Mouse (Mus musculus) spleen, adult 2 months (tissue): ENCODE measurements around the gene Htr5a. TPM values are rescaled to one million over a fixed set of nuclear protein-coding genes. Genes with fewer than 3 reads are reported as not detected.

Source experiments
- DNase-seq, 2 experiments: peaks; one replicate each; pipeline versions ENCODE4 v3.0.0 to v3.0.0-alpha.2; 2012 to 2021; ENCODE audit warnings: low spot score in 2 of 2, low read depth in 1 of 2
- H3K27ac ChIP-seq: fragments of 200-500 bp; 2 replicates; pipeline ENCODE4 v1.5.1; 2012; ENCODE audit warnings: low read length, inconsistent platforms; ENCODE audit not compliant: insufficient read depth
- H3K27me3 ChIP-seq: fragments of 200-500 bp; 2 replicates; pipeline ENCODE4 v1.6.1; 2012; ENCODE audit warnings: mild to moderate bottlenecking, moderate library complexity, low read length, inconsistent platforms; ENCODE audit not compliant: control insufficient read depth, insufficient read depth
- H3K36me3 ChIP-seq: fragments of 200-500 bp; 2 replicates; pipeline ENCODE4 v1.6.1; 2012; ENCODE audit warnings: mild to moderate bottlenecking, low read length, inconsistent platforms; ENCODE audit not compliant: control insufficient read depth, insufficient read depth
- H3K4me1 ChIP-seq: fragments of 200-500 bp; 2 replicates; pipeline ENCODE4 v1.6.1; 2011; ENCODE audit warnings: inconsistent platforms; ENCODE audit not compliant: control insufficient read depth, insufficient read depth, insufficient read length
- H3K4me3 ChIP-seq: fragments of 200-500 bp; 2 replicates; pipeline ENCODE4 v1.5.1; 2011; ENCODE audit warnings: mild to moderate bottlenecking, inconsistent platforms; ENCODE audit not compliant: insufficient read depth, insufficient read length; ENCODE audit errors: extremely low read depth
- CTCF ChIP-seq: fragments of 200-500 bp; IDR thresholded peaks from 2 replicates; pipeline ENCODE4 v1.5.1; 2011; ENCODE audit warnings: mild to moderate bottlenecking, inconsistent platforms; ENCODE audit not compliant: insufficient read depth, insufficient read length, insufficient replicate concordance; ENCODE audit errors: extremely low read depth
- POLR2A ChIP-seq: fragments of 200-500 bp; IDR thresholded peaks from 2 replicates; pipeline ENCODE4 v1.6.1; 2011; ENCODE audit warnings: low read depth, low read length, inconsistent platforms
- WGBS: fragments of 180-500 bp; shearing (Covaris S2); methylation state at CpG from one replicate; pipeline ENCODE4 v1.1.7; 2018; 5-methylcytosine and 5-hydroxymethylcytosine counted together
- polyA plus RNA-seq: library from polyadenylated mRNA; depleted of rRNA; stranded (reverse); fragments of >200 nt; gene quantifications from 2 replicates; pipeline ENCODE4 v1.2.3, GENCODE M21; 2012

Gene Htr5a
- polyA plus RNA-seq, 1 experiment: not detected

- 78% methylated on average over 2 of the region's 2 CpGs for WGBS
- no peaks in the 10 kb centered on the region for H3K4me1 ChIP-seq
- H3K27ac ChIP-seq: no peak overlapping the region
- no peaks in the 10 kb centered on the region for H3K36me3 ChIP-seq
- no peaks in the 10 kb centered on the region; the same call in 1 of the 2 replicates for H3K27me3 ChIP-seq
- no peak overlapping the region for H3K4me3 ChIP-seq
- TF ChIP-seq CTCF: no peak
- no peak for DNase-seq
Observed at GRCm38 (mm10) chr5:27855726-27856125, 13.8 kb downstream of the Htr5a start.

- Histone ChIP-seq H3K4me1 (no peaks in the 10 kb centered on the region), H3K36me3 (no peaks in the 10 kb centered on the region), H3K27ac (no peak overlapping the region), H3K4me3 (no peak overlapping the region), H3K27me3 (no peaks in the 10 kb centered on the region)
- WGBS: 74% methylated on average over 8 of the region's 8 CpGs
- DNase-seq: no peak
- TF ChIP-seq CTCF (no peak), POLR2A (no peak)
Observed at GRCm38 (mm10) chr5:27873240-27874082, 31.5 kb downstream of the Htr5a start.

- H3K36me3 ChIP-seq: no peaks in the 10 kb centered on the region
- H3K27ac ChIP-seq: no peak overlapping the region
- DNase-seq: no peak
- no peaks in the 10 kb centered on the region for H3K27me3 ChIP-seq
- no peak overlapping the region for H3K4me3 ChIP-seq
- no peaks in the 10 kb centered on the region for H3K4me1 ChIP-seq
- 81% methylated on average over 5 of the region's 5 CpGs for WGBS
- no peak for TF ChIP-seq POLR2A
- TF ChIP-seq CTCF: no peak
Observed at GRCm38 (mm10) chr5:27874211-27874610, 32.3 kb downstream of the Htr5a start.

GRCm38 (mm10) chr5:27875341-27876105 is 33.6 kb downstream of the Htr5a start:
- 71% methylated on average over 4 of the region's 4 CpGs for WGBS
- Histone ChIP-seq H3K4me1 (no peaks in the 10 kb centered on the region), H3K27me3 (no peaks in the 10 kb centered on the region), H3K36me3 (no peaks in the 10 kb centered on the region), H3K4me3 (no peak overlapping the region), H3K27ac (no peak overlapping the region)
- no peak for DNase-seq
- TF ChIP-seq POLR2A (no peak), CTCF (no peak)

- Histone ChIP-seq H3K27me3 (no peaks in the 10 kb centered on the region), H3K4me3 (no peak overlapping the region), H3K27ac (no peak overlapping the region), H3K36me3 (no peaks in the 10 kb centered on the region), H3K4me1 (no peaks in the 10 kb centered on the region)
- no peak for DNase-seq
- TF ChIP-seq CTCF: no peak
- no peak for TF ChIP-seq POLR2A
- 83% methylated on average over 5 of the region's 5 CpGs for WGBS
Observed at GRCm38 (mm10) chr5:27878356-27878755, 36.4 kb downstream of the Htr5a start.

GRCm38 (mm10) chr5:27879726-27880125 is 37.8 kb downstream of the Htr5a start:
- H3K27ac ChIP-seq: no peak overlapping the region
- no peaks in the 10 kb centered on the region for H3K27me3 ChIP-seq
- DNase-seq: no peak
- H3K36me3 ChIP-seq: no peaks in the 10 kb centered on the region
- TF ChIP-seq CTCF (no peak), POLR2A (no peak)
- H3K4me1 ChIP-seq: no peaks in the 10 kb centered on the region
- WGBS: 83% methylated on average over 3 of the region's 3 CpGs
- H3K4me3 ChIP-seq: no peak overlapping the region
